Mouse (Mus musculus): ENCODE data around the gene Coq10a. TPM values are rescaled to one million over a fixed set of nuclear protein-coding genes. Genes with fewer than 3 reads are reported as not detected.

Coq10a gene
- polyA plus RNA-seq, 1 experiment = 22.0 TPM

GRCm38 (mm10) chr10:128321641-128322040 is 47.2 kb downstream of the Coq10a start:
- DNase-seq (ENCODE audit: low read depth, low spot score) = no peak
- 26% methylated on average over 12 of the region's 12 CpGs for WGBS

DNA sequence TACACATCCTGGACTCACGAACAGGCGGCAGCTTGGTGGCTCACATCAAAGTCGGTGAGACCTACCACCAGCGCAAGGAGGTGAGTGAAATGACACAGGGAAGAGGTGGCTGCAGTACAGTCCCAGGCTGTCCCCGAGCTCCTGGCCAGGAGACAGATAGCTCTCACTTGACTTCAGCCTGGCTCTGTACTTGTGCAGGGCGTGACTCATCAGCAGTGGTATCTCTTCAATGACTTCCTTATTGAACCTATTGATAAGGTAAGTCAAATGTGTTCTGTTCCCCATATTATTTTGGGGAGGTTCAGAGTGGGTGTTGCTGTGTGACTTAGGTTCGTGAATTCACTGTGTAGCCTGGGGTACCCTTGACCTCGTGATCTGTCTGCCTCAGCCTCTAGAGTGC is 53.2 kb downstream of the Coq10a start:
- 87% methylated on average over 8 of the region's 8 CpGs for WGBS
- DNase-seq (ENCODE audit: low read depth, low spot score) = no peak

Other genes starting within 250 kb of the Coq10a start
- gene Rbms2, start 188.7 kb downstream of the Coq10a start, polyA plus RNA-seq (2012; rRNA removed) = 33.1 and 43.2 TPM in 2 replicates
- gene Gls2, start 174.5 kb downstream of the Coq10a start, polyA plus RNA-seq (2012; rRNA removed) = 2.0 and 3.3 TPM in 2 replicates
- gene Spryd4, start 157.2 kb downstream of the Coq10a start, polyA plus RNA-seq (2012; rRNA removed) = 17.7 and 20.9 TPM in 2 replicates
- gene Mip, start 143.2 kb downstream of the Coq10a start, polyA plus RNA-seq (2012; rRNA removed) = not detected in 2 replicates
- gene Timeless, start 136.9 kb downstream of the Coq10a start, polyA plus RNA-seq (2012; rRNA removed) = 5.7 TPM in 2 replicates
- 0.11 and 0.12 TPM in 2 replicates for gene Apon, start 114.9 kb downstream of the Coq10a start, polyA plus RNA-seq (2012; rRNA removed)
- 0.08 and 0.16 TPM in 2 replicates for gene Apof, start 100.3 kb downstream of the Coq10a start, polyA plus RNA-seq (2012; rRNA removed)
- gene Stat2, start 98.4 kb downstream of the Coq10a start, polyA plus RNA-seq (2012; rRNA removed) = 18.9 and 36.4 TPM in 2 replicates
- 0.12 TPM in 1 of 2 replicates, not detected in the other for gene Il23a, start 70.2 kb downstream of the Coq10a start, polyA plus RNA-seq (2012; rRNA removed)
- gene Pan2, start 65.7 kb downstream of the Coq10a start, polyA plus RNA-seq (2012; rRNA removed) = 16.7 and 28.0 TPM in 2 replicates
- gene Cnpy2, start 46.5 kb downstream of the Coq10a start, polyA plus RNA-seq (2012; rRNA removed) = 77.0 and 89.7 TPM in 2 replicates
- gene Cs, start 31.3 kb downstream of the Coq10a start, polyA plus RNA-seq (2012; rRNA removed) = 361 and 585 TPM in 2 replicates
- 17.6 and 22.9 TPM in 2 replicates for gene Ankrd52, start 8.1 kb upstream of the Coq10a start, polyA plus RNA-seq (2012; rRNA removed)
- gene Slc39a5, start 32.2 kb upstream of the Coq10a start, polyA plus RNA-seq (2012; rRNA removed) = 209 and 267 TPM in 2 replicates
- 35.6 and 39.4 TPM in 2 replicates for gene Nabp2, start 42.5 kb upstream of the Coq10a start, polyA plus RNA-seq (2012; rRNA removed)
- 18.3 and 20.4 TPM in 2 replicates for gene Rnf41, start 42.7 kb upstream of the Coq10a start, polyA plus RNA-seq (2012; rRNA removed)
- gene Smarcc2, start 90.3 kb upstream of the Coq10a start, polyA plus RNA-seq (2012; rRNA removed) = 43.3 and 67.4 TPM in 2 replicates
- gene Myl6, start 125.1 kb upstream of the Coq10a start, polyA plus RNA-seq (2012; rRNA removed) = 1,613 and 1,784 TPM in 2 replicates
- gene Myl6b, start 129.7 kb upstream of the Coq10a start, polyA plus RNA-seq (2012; rRNA removed) = 1.1 and 1.4 TPM in 2 replicates
- 32.4 TPM in 2 replicates for gene Esyt1, start 156.9 kb upstream of the Coq10a start, polyA plus RNA-seq (2012; rRNA removed)
- gene Zc3h10, start 178.8 kb upstream of the Coq10a start, polyA plus RNA-seq (2012; rRNA removed) = 10.7 and 12.2 TPM in 2 replicates
- gene Rpl41, start 180.3 kb upstream of the Coq10a start, polyA plus RNA-seq (2012; rRNA removed) = 2,450 and 2,465 TPM in 2 replicates
- gene Pa2g4, start 197.0 kb upstream of the Coq10a start, polyA plus RNA-seq (2012; rRNA removed) = 29.3 and 31.2 TPM in 2 replicates
- gene Erbb3, start 220.7 kb upstream of the Coq10a start, polyA plus RNA-seq (2012; rRNA removed) = 76.7 and 120 TPM in 2 replicates